17 mouse cellular contexts compared by ENCODE assay signal in the genomic region with DNA sequence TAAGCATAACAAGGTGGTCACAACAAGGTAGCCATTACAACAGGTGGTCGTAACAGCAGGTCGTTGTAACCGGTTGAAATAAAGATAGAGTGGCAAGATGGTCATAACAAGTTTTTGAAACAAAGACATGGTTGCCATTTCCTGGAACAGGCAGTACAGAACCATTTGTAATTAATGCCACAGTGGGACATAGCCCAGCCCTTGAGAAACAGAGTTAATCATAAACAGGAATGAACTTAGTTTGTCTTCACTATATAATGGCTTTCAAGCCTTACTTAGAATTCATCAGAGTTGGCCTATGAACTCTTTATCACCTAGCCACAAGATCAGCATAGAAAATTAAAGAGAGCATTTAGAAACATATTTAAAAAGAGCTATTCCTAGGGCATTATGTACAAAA. TPM values are rescaled to one million over a fixed set of nuclear protein-coding genes. Genes with fewer than 3 reads are reported as not detected.
DNase-seq lines count a peak whose midpoint lies in the region; ATAC-seq and TF ChIP-seq lines count a peak whose summit lies in the region.
"Had no signal": no experiment of that assay in that cellular context is flagged by ENCODE, and none has a peak within 500 bp of the region (broad histone marks: within the 10 kb centered on the region; RNA-seq: fewer than 3 reads in every experiment).

No protein-coding gene starts in this region.

- no peak overlapping the region for H3K27ac ChIP-seq in kidney, adult 2 months (ENCODE audit: insufficient read depth, low read depth, low read length)
- H3K27ac ChIP-seq in kidney, embryonic 14.5 days (ENCODE audit: low read depth, low read length): no peak overlapping the region
- H3K27ac ChIP-seq in liver, postnatal 0 days (ENCODE audit: low read depth): no peak overlapping the region
- no peak overlapping the region for H3K27ac ChIP-seq in liver, embryonic 12.5 days
- peak overlapping the region; percentile 99 for H3K27ac ChIP-seq in small intestine, adult 2 months (ENCODE audit: insufficient read depth, low read depth, low read length)
- no peak overlapping the region for H3K27ac ChIP-seq in midbrain, embryonic 10.5 days (replicated peaks)
- H3K27ac ChIP-seq: embryonic facial prominence, embryonic 13.5 days; forebrain, embryonic 12.5 days; heart, embryonic 13.5 days had no signal

- peaks cover 3% of the 10 kb centered on the region; the same call in 1 of the 2 replicates for H3K9me3 ChIP-seq in kidney, embryonic 14.5 days (ENCODE audit: control insufficient read depth, low read length)
- peaks cover 5% of the 10 kb centered on the region; the same call in 1 of the 2 replicates for H3K9me3 ChIP-seq in liver, postnatal 0 days (ENCODE audit: low read length)
- H3K9me3 ChIP-seq in liver, embryonic 12.5 days (replicated peaks): 0 out of 2 replicates have a peak, but pooled peaks cover 5% of the 10 kb centered on the region
- 0 out of 2 replicates have a peak, but pooled peaks cover 3% of the 10 kb centered on the region for H3K9me3 ChIP-seq in midbrain, embryonic 10.5 days (replicated peaks)
- H3K9me3 ChIP-seq: embryonic facial prominence, embryonic 13.5 days; forebrain, embryonic 12.5 days had no signal

- no peak for TF ChIP-seq POLR2A in kidney, adult 2 months (IDR thresholded peaks at IDR 0.05; ENCODE audit: low read depth, low read length)
- no peak for TF ChIP-seq POLR2A in small intestine, adult 2 months (IDR thresholded peaks at IDR 0.05; ENCODE audit: low read depth, low read length)

- H3K9ac ChIP-seq in kidney, embryonic 14.5 days (ENCODE audit: low read depth, low read length): no peak overlapping the region
- no peak overlapping the region for H3K9ac ChIP-seq in liver, postnatal 0 days (replicated peaks)
- H3K9ac ChIP-seq in liver, embryonic 12.5 days: no peak overlapping the region
- H3K9ac ChIP-seq: embryonic facial prominence, embryonic 13.5 days; forebrain, embryonic 12.5 days; heart, embryonic 13.5 days had no signal

- no peaks in the 10 kb centered on the region for H3K36me3 ChIP-seq in kidney, adult 2 months (ENCODE audit: control insufficient read depth, insufficient read depth, low read length)
- no peaks in the 10 kb centered on the region for H3K36me3 ChIP-seq in kidney, embryonic 14.5 days (ENCODE audit: control insufficient read depth, insufficient read depth, low read length)
- H3K36me3 ChIP-seq in liver, postnatal 0 days (replicated peaks; ENCODE audit: insufficient read depth, low read length): no peaks in the 10 kb centered on the region
- H3K36me3 ChIP-seq in liver, embryonic 12.5 days: no peaks in the 10 kb centered on the region
- no peaks in the 10 kb centered on the region for H3K36me3 ChIP-seq in small intestine, adult 2 months (ENCODE audit: control insufficient read depth, insufficient read depth, low read length)
- H3K36me3 ChIP-seq in midbrain, embryonic 10.5 days: no peaks in the 10 kb centered on the region
- H3K36me3 ChIP-seq: embryonic facial prominence, embryonic 13.5 days; forebrain, embryonic 12.5 days; heart, embryonic 13.5 days had no signal

- no peak for TF ChIP-seq CTCF in kidney, adult 2 months (conservative IDR thresholded peaks at IDR 0.05; ENCODE audit: insufficient read depth, insufficient read length, low read depth, low read length)
- TF ChIP-seq CTCF in liver, postnatal 0 days (IDR thresholded peaks at IDR 0.05; ENCODE audit: low read depth): no peak
- TF ChIP-seq CTCF in small intestine, adult 2 months (IDR thresholded peaks at IDR 0.05; ENCODE audit: extremely low read depth, insufficient read length, insufficient replicate concordance, low read depth, low read length): no peak

- no peak for ATAC-seq in kidney, embryonic 14.5 days (ENCODE audit: low FRiP score, low TSS enrichment)
- ATAC-seq in liver, postnatal 0 days: peak; percentile 13; the same call in 1 of the 2 replicates
- ATAC-seq in liver, embryonic 12.5 days: no peak
- ATAC-seq: forebrain, embryonic 16.5 days had no signal

- peaks cover 16% of the 10 kb centered on the region for H3K4me1 ChIP-seq in kidney, adult 2 months (ENCODE audit: control insufficient read depth, insufficient read depth, low read length)
- no peaks in the 10 kb centered on the region for H3K4me1 ChIP-seq in kidney, embryonic 14.5 days (ENCODE audit: control insufficient read depth, insufficient read depth, low read length)
- peaks cover 16% of the 10 kb centered on the region; the same call in 1 of the 2 replicates for H3K4me1 ChIP-seq in liver, postnatal 0 days (ENCODE audit: insufficient read depth)
- H3K4me1 ChIP-seq in liver, embryonic 12.5 days: peaks cover 44% of the 10 kb centered on the region
- H3K4me1 ChIP-seq in small intestine, adult 2 months (ENCODE audit: control insufficient read depth, insufficient read depth, insufficient read length, low read length): peaks cover 11% of the 10 kb centered on the region; the same call in 1 of the 2 replicates
- no peaks in the 10 kb centered on the region for H3K4me1 ChIP-seq in midbrain, embryonic 10.5 days
- H3K4me1 ChIP-seq: forebrain, embryonic 12.5 days had no signal

- H3K27me3 ChIP-seq in kidney, adult 2 months (replicated peaks; ENCODE audit: control insufficient read depth, insufficient read depth, low read length): no peaks in the 10 kb centered on the region
- H3K27me3 ChIP-seq in kidney, embryonic 14.5 days (ENCODE audit: control insufficient read depth, insufficient read depth, low read length): no peaks in the 10 kb centered on the region
- no peaks in the 10 kb centered on the region for H3K27me3 ChIP-seq in liver, postnatal 0 days (ENCODE audit: insufficient read depth, low read length)
- no peaks in the 10 kb centered on the region for H3K27me3 ChIP-seq in liver, embryonic 12.5 days (replicated peaks)
- no peaks in the 10 kb centered on the region for H3K27me3 ChIP-seq in small intestine, adult 2 months (ENCODE audit: control insufficient read depth, insufficient read depth, low read length)
- no peaks in the 10 kb centered on the region for H3K27me3 ChIP-seq in midbrain, embryonic 10.5 days (ENCODE audit: low read depth, poor library complexity, severe bottlenecking)
- H3K27me3 ChIP-seq: embryonic facial prominence, embryonic 13.5 days; forebrain, embryonic 12.5 days; heart, embryonic 13.5 days had no signal

- WGBS in kidney, adult 2 months: 53% methylated on average over 3 of the region's 3 CpGs
- 72% methylated on average over 3 of the region's 3 CpGs for WGBS in kidney, embryonic 14.5 days
- 87% methylated on average over 3 of the region's 3 CpGs for WGBS in liver, postnatal 0 days (ENCODE audit: insufficient replicate concordance)
- WGBS in liver, embryonic 12.5 days (ENCODE audit: insufficient replicate concordance): 77% methylated on average over 3 of the region's 3 CpGs
- 38% methylated on average over 3 of the region's 3 CpGs for WGBS in small intestine, adult 2 months
- WGBS in midbrain, embryonic 10.5 days: 92% methylated on average over 3 of the region's 3 CpGs

- no peak overlapping the region for H3K4me3 ChIP-seq in kidney, adult 2 months (ENCODE audit: insufficient read depth, low read depth, low read length)
- no peak overlapping the region for H3K4me3 ChIP-seq in kidney, embryonic 14.5 days (ENCODE audit: low read length)
- no peak overlapping the region for H3K4me3 ChIP-seq in liver, postnatal 0 days (ENCODE audit: low read depth, low read length)
- no peak overlapping the region for H3K4me3 ChIP-seq in liver, embryonic 12.5 days
- H3K4me3 ChIP-seq in small intestine, adult 2 months (ENCODE audit: low read depth, low read length): no peak overlapping the region
- no peak overlapping the region for H3K4me3 ChIP-seq in midbrain, embryonic 10.5 days
- H3K4me3 ChIP-seq: embryonic facial prominence, embryonic 13.5 days; forebrain, embryonic 12.5 days; heart, embryonic 13.5 days had no signal

- H3K4me2 ChIP-seq in kidney, embryonic 14.5 days (replicated peaks; ENCODE audit: low read depth, low read length): no peak overlapping the region
- H3K4me2 ChIP-seq in liver, postnatal 0 days (ENCODE audit: low read depth, low read length): no peak overlapping the region
- H3K4me2 ChIP-seq in liver, embryonic 12.5 days: no peak overlapping the region
- H3K4me2 ChIP-seq: embryonic facial prominence, embryonic 13.5 days; forebrain, embryonic 12.5 days; heart, embryonic 13.5 days had no signal

- DNase-seq in kidney, adult 2 months: peak; percentile 66
- DNase-seq in liver, postnatal 0 days: no peak
- no peak for DNase-seq in midbrain, embryonic 10.5 days (ENCODE audit: low spot score)
- no peak for DNase-seq in left cerebral cortex, adult 9 months (ENCODE audit: low spot score in 2 of 2)
- DNase-seq: adrenal gland, postnatal 14 days; cerebellum, adult 18-20 months; cerebellum, adult 9-11 months; cerebellum, postnatal 36 days; gastrocnemius, postnatal 10 days; heart, postnatal 36 days had no signal

- no peak for TF ChIP-seq EP300 in liver, postnatal 0 days (IDR thresholded peaks at IDR 0.05; ENCODE audit: low read depth)

RNA-seq across cellular contexts. Expression of a gene that starts 53.0 kb away (rescaled TPM):
- 6.5 and 7.0 TPM in 2 replicates for polyA plus RNA-seq in kidney, adult 2 months (2012; rRNA removed)
- 8.0 and 15.5 TPM in 2 replicates for polyA plus RNA-seq in kidney, embryonic 14.5 days (2014; fragmentation: Nextera tagmentation; extraction: Ambion mirVana)
- 5.6 and 6.0 TPM in 2 replicates for polyA plus RNA-seq in liver, postnatal 0 days (2015; fragmentation: Nextera tagmentation; extraction: Ambion mirVana)
- polyA plus RNA-seq in liver, embryonic 12.5 days (2016; fragmentation: Nextera tagmentation; extraction: Ambion mirVana): 21.1 and 22.4 TPM in 2 replicates
- 4.0 and 14.5 TPM in 2 replicates for polyA plus RNA-seq in small intestine, adult 2 months (2012; rRNA removed)
- 5.9 and 7.7 TPM in 2 replicates for polyA plus RNA-seq in midbrain, embryonic 10.5 days (2016; fragmentation: Nextera tagmentation; extraction: Ambion mirVana)
